Mouse (Mus musculus) bone marrow macrophage, adult 2 months (primary cell): ENCODE results near the gene 1110059G10Rik.

ENCODE experiments used
- CTCF ChIP-seq: IDR thresholded peaks from 2 replicates; pipeline ENCODE4 v1.5.1; 2012; ENCODE audit warnings: low read depth, mild to moderate bottlenecking, low read length, moderate library complexity
- POLR2A ChIP-seq: IDR thresholded peaks from 2 replicates; pipeline ENCODE4 v1.6.1; 2012; ENCODE audit warnings: mild to moderate bottlenecking, low read depth, low read length, borderline replicate concordance

DNA sequence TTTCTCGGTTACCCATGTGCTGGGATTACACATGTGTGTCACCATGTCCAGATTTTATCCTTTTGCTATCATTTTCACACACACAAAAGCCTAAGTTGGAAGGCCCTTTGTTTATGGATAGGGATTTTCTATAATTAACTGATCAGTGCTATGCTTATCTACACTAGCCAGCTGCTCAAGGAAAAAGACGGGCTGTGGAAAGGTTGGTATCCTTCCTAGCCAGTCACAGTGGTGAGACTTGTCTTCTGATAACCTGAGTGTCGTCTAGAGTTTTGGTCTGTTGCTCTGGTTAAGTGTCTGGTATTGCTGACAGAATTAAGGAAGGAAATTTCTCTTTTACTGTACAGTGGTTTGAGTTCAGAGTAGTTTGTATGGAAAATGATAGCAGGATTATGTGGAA lies 21.9 kb downstream of the 1110059G10Rik start:
- TF ChIP-seq POLR2A (no peak), CTCF (no peak)
